Mouse (Mus musculus): ENCODE measurements around the gene Fam161b. TPM values are rescaled to one million over a fixed set of nuclear protein-coding genes. Genes with fewer than 3 reads are reported as not detected.
A peak's percentile ranks its signal among the peaks of the same experiment; 100 is the strongest.

The Fam161b gene
- polyA plus RNA-seq, 1 experiment from 2014 or later, result 3.0 TPM

DNA sequence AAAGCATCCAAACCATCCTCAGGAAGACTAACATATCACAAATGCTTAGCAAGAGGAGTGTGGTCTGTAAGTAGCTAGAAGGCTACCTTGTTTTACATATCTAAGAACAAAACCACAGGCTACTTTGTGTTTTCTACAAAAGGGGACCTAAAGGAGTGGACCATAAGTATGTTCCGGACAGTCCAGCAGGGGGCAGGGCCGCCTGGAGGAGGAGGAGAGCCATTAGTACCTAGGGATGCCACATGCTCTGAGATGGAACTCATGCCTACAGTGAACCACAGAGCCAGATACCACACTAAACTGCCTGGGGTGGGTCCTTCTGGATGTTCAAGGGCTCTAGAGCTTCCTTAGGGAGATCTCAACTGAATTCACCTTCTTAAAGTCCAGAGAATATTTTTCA is 14.4 kb downstream of the Fam161b start:
- H3K4me3 ChIP-seq (ENCODE audit: low read depth, low read length), result no peak overlapping the region
- TF ChIP-seq CTCF (IDR thresholded peaks at IDR 0.05; ENCODE audit: low read depth), result peak; percentile 67
- WGBS, result 36% methylated on average over 2 of the region's 2 CpGs
- no peaks in the 10 kb centered on the region for H3K4me1 ChIP-seq (ENCODE audit: insufficient read depth)
- H3K36me3 ChIP-seq (ENCODE audit: insufficient read depth), result peaks cover 44% of the 10 kb centered on the region
- H3K4me2 ChIP-seq, result no peak overlapping the region
- H3K27ac ChIP-seq (ENCODE audit: low read depth), result no peak overlapping the region
- no peaks in the 10 kb centered on the region for H3K27me3 ChIP-seq (ENCODE audit: insufficient read depth, low read length)
- no peaks in the 10 kb centered on the region for H3K9me3 ChIP-seq (ENCODE audit: low read depth, low read length)
- DNase-seq, result peak; percentile 62
- H3K9ac ChIP-seq, result no peak overlapping the region
- ATAC-seq (ENCODE audit: insufficient read depth), result peak; percentile 44; the same call in 1 of the 2 replicates

DNA sequence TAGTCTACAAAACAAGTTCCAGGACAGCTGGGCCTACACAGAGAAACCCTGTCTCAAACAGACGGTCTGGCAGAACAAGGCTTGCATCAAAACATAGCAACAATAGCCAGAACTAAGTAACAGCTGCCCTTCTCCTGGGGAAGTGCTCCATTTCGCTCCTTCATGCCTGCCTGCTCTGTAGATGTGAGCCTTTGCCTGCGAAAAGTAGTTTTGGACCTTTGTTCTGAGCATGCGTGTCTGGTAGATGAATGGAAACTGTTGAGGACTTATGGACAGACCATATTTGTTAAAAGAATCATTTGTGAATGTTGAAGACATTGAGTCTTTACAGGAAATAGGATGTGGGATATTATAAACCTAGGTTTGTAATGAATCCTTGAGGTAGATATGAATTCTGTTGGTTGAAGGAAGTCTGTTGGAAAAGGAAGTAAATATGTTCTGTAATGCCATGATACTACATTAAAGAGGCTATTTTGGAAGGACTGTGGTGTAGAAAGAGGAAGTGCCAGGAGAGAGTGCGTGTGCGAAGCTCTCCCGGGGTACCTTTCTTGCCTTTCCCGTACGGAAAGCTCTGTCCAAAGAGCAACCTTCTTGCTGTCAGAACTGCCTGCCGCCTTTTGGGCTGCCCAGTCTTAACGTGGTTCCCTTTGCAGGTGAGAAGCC is 24.5 kb downstream of the Fam161b start:
- WGBS, result 86% methylated on average over 11 of the region's 11 CpGs
- DNase-seq, result no peak
- no peak overlapping the region for H3K9ac ChIP-seq
- H3K36me3 ChIP-seq (ENCODE audit: insufficient read depth), result peaks cover 87% of the 10 kb centered on the region
- no peaks in the 10 kb centered on the region for H3K9me3 ChIP-seq (ENCODE audit: low read depth, low read length)
- no peak for ATAC-seq (ENCODE audit: insufficient read depth)
- H3K4me2 ChIP-seq, result no peak overlapping the region
- H3K4me1 ChIP-seq (ENCODE audit: insufficient read depth), result no peaks in the 10 kb centered on the region
- no peak for TF ChIP-seq CTCF (IDR thresholded peaks at IDR 0.05; ENCODE audit: low read depth)
- no peak overlapping the region for H3K27ac ChIP-seq (ENCODE audit: low read depth)
- H3K27me3 ChIP-seq (ENCODE audit: insufficient read depth, low read length), result no peaks in the 10 kb centered on the region
- no peak overlapping the region for H3K4me3 ChIP-seq (ENCODE audit: low read depth, low read length)

DNA sequence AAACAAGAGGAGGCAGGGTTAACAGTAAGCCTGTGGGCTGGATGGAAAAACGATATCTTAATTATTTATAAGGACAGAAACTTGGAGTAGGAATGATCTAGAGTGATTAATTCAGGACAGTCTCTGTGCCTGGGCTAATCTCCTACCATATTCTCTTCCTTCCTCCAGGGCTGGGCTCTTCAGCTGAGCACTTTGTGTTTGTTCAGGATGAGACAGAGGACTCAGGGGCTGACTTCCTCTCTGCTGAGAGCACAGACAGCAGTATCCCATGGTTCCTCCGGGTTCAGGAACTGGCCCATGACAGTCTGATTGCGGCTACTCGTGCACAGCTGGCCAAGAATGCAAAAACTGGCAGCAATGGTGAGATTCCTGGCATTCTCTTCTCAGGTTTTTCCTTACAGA is 34.5 kb downstream of the Fam161b start:
- H3K27ac ChIP-seq (ENCODE audit: low read depth), result no peak overlapping the region; the same call in 1 of the 2 replicates
- DNase-seq, result peak; percentile 34

DNA sequence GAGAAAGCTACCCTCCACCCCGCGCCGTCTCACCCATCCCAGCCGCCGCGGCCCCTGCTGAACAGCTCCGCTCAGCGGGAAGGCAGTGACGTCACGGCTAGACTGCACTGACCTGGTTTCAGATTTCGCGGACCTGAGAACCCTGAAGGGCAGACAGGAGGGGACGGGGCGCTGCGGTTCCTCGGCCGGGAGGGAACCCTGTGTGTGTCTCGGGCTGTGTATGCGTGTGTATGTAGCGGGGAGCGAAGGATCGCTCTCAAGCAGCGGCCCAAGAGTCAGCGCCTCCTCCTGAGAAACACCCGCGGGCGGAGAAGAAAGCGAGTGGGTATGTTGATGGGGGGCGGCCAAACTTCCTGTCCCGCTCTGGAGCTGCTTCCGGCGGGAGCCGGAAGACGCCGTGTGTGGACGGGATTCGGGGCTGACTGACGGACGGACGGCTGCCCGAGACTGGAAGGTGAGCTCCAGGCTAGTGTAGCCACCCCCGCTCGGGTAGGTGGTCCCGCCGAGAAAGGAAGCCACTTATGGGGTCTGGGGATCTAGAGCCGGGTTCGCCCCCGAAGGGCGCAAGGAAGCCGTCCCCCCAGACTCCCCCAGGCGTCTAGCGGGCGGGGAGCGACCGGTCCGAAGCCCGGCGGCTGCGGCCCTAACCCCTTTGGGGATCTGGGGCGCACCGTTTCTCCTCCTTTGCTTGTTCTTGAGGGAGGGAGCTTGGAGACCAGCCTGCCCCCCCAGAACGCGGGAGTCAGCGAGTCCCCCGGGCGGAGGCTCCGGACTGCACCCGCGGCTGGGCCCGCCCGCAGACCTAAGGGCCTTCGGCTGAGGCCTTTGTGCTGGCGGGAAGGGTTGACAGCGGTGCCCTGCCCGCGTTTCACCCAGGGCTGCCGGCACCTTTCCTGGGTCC is 44.7 kb downstream of the Fam161b start, which contains the start of gene Zfp410:
Zfp410 (plus strand) TSS at position 132 of the 901 bp plus-strand sequence.
- H3K27me3 ChIP-seq (ENCODE audit: insufficient read depth, low read length), result no peaks in the 10 kb centered on the region
- 0 out of 2 replicates have a peak, but pooled peaks cover 8% of the 10 kb centered on the region for H3K4me1 ChIP-seq (ENCODE audit: insufficient read depth)
- TF ChIP-seq CTCF (IDR thresholded peaks at IDR 0.05; ENCODE audit: low read depth), result no peak
- DNase-seq, result peak; percentile 96
- H3K4me3 ChIP-seq (ENCODE audit: low read depth, low read length), result peak within 1 kb of the TSS; percentile 98
- no peaks in the 10 kb centered on the region for H3K36me3 ChIP-seq (ENCODE audit: insufficient read depth)
- ATAC-seq (ENCODE audit: insufficient read depth), result peak; percentile 98
- H3K9me3 ChIP-seq (ENCODE audit: low read depth, low read length), result no peaks in the 10 kb centered on the region
- WGBS, result under 1% methylated on average over 76 of the region's 77 CpGs
- H3K4me2 ChIP-seq, result peak within 1 kb of the TSS; percentile 89
- H3K9ac ChIP-seq, result peak within 1 kb of the TSS; percentile 98
- H3K27ac ChIP-seq (ENCODE audit: low read depth), result peak within 1 kb of the TSS; percentile 97

More for the DNA sequence above, 34.5 kb downstream of the Fam161b start:
- no peaks in the 10 kb centered on the region for H3K27me3 ChIP-seq (ENCODE audit: insufficient read depth, low read length)
- no peaks in the 10 kb centered on the region for H3K9me3 ChIP-seq (ENCODE audit: low read depth, low read length)
- ATAC-seq (ENCODE audit: insufficient read depth), result no peak
- H3K4me2 ChIP-seq, result no peak overlapping the region
- 52% methylated on average over 4 of the region's 4 CpGs for WGBS
- H3K4me1 ChIP-seq (ENCODE audit: insufficient read depth), result no peaks in the 10 kb centered on the region
- peaks cover 73% of the 10 kb centered on the region for H3K36me3 ChIP-seq (ENCODE audit: insufficient read depth)
- TF ChIP-seq CTCF (IDR thresholded peaks at IDR 0.05; ENCODE audit: low read depth), result no peak
- H3K9ac ChIP-seq, result no peak overlapping the region
- no peak overlapping the region for H3K4me3 ChIP-seq (ENCODE audit: low read depth, low read length)

DNA sequence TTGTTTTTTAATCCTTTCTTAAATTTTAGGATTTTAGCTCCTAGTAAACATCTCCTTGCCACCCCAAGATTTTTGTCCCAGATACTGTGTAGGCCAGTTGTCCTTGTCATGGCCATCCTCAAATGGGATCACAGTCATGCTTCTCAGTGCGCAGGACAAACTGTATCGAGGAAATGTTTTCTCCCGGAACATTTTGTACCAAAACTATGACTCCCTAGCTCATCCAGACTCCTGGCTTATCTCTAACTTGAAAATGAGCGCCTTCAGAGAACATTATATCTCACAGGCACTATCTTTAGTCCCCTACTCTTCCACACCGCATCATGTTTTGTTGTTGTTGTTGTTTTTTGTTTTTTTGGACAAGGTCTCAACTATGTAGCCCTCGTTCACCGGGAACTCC is 45.6 kb downstream of the Fam161b start:
- ATAC-seq (ENCODE audit: insufficient read depth) (no peak), DNase-seq (peak; percentile 14)
- TF ChIP-seq CTCF (IDR thresholded peaks at IDR 0.05; ENCODE audit: low read depth), result no peak
- 36% methylated on average over 7 of the region's 7 CpGs for WGBS
- Histone ChIP-seq H3K4me2 (peak overlapping the region; percentile 89), H3K36me3 (ENCODE audit: insufficient read depth) (no peaks in the 10 kb centered on the region), H3K9me3 (ENCODE audit: low read depth, low read length) (no peaks in the 10 kb centered on the region), H3K9ac (peak overlapping the region; percentile 98), H3K4me1 (ENCODE audit: insufficient read depth) (0 out of 2 replicates have a peak, but pooled peaks cover 8% of the 10 kb centered on the region), H3K27me3 (ENCODE audit: insufficient read depth, low read length) (no peaks in the 10 kb centered on the region), H3K4me3 (ENCODE audit: low read depth, low read length) (peak overlapping the region; percentile 98), H3K27ac (ENCODE audit: low read depth) (peak overlapping the region; percentile 97)

DNA sequence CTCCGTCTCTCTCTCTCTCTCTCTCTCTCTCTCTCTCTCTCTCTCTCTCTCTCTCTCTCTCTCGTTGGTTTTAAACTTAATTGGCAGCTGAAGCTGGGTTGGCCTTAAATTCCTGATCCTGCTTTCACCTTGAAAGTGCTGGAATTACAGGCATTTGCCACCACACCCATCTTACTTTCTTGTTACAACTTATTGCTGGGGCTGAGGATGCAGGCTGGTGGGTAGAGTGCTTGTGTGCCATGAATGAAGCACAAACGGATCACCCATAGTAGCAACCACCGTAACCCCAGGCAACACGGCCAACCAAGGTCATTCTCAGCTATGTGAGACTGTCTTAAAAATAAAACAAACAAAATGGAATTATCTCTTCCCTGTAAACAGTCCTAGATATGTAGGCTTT is 50.3 kb downstream of the Fam161b start:
- Histone ChIP-seq H3K4me3 (ENCODE audit: low read depth, low read length) (no peak overlapping the region), H3K27ac (ENCODE audit: low read depth) (no peak overlapping the region), H3K9ac (no peak overlapping the region), H3K4me1 (ENCODE audit: insufficient read depth) (no peaks in the 10 kb centered on the region), H3K4me2 (no peak overlapping the region), H3K9me3 (ENCODE audit: low read depth, low read length) (no peaks in the 10 kb centered on the region), H3K27me3 (ENCODE audit: insufficient read depth, low read length) (no peaks in the 10 kb centered on the region), H3K36me3 (ENCODE audit: insufficient read depth) (peaks cover 12% of the 10 kb centered on the region; the same call in 1 of the 2 replicates)
- DNase-seq (no peak), ATAC-seq (ENCODE audit: insufficient read depth) (no peak)
- 65% methylated on average over 4 of the region's 5 CpGs for WGBS
- TF ChIP-seq CTCF (IDR thresholded peaks at IDR 0.05; ENCODE audit: low read depth), result no peak

DNA sequence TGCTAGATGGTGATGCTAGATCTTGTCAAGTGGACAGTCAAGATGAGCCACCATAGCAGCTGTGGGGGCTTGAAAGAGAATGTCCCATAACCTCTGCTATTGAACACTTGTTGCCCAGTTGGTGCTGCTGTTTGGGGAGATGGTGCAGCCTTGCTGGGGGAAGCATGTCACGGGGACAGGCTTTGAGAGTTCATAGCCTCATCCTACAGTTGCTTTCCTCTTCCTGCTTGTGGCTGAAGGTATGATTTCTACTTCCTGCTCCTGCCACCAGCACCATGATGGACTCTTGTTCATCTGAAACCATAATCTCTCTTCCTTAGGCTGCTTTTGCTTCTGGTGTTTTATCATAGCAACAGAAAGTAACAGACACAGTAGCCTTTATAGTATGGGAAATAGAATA is 57.1 kb downstream of the Fam161b start:
- ATAC-seq (ENCODE audit: insufficient read depth) (no peak), DNase-seq (no peak)
- Histone ChIP-seq H3K4me3 (ENCODE audit: low read depth, low read length) (no peak overlapping the region), H3K36me3 (ENCODE audit: insufficient read depth) (peaks cover 12% of the 10 kb centered on the region; the same call in 1 of the 2 replicates), H3K27ac (ENCODE audit: low read depth) (no peak overlapping the region), H3K4me1 (ENCODE audit: insufficient read depth) (no peaks in the 10 kb centered on the region), H3K9ac (no peak overlapping the region), H3K27me3 (ENCODE audit: insufficient read depth, low read length) (no peaks in the 10 kb centered on the region), H3K9me3 (ENCODE audit: low read depth, low read length) (no peaks in the 10 kb centered on the region), H3K4me2 (no peak overlapping the region)
- no peak for TF ChIP-seq CTCF (IDR thresholded peaks at IDR 0.05; ENCODE audit: low read depth)
- 71% methylated on average over 1 of the region's 1 CpGs for WGBS
